Mouse (Mus musculus) cortical plate, adult 2 months (tissue): ENCODE measurements around the gene Ptprg.

Experiments
- CTCF ChIP-seq: fragments of 200-500 bp; IDR thresholded peaks from 2 replicates; pipeline ENCODE4 v1.5.1; 2011; ENCODE audit warnings: mild to moderate bottlenecking, control low read depth, low read length; ENCODE audit not compliant: insufficient read depth; ENCODE audit errors: extremely low read depth
- POLR2A ChIP-seq: fragments of 200-500 bp; IDR thresholded peaks from 2 replicates; pipeline ENCODE4 v1.6.1; 2011; ENCODE audit warnings: mild to moderate bottlenecking, low read length, control low read depth; ENCODE audit not compliant: insufficient read depth; ENCODE audit errors: extremely low read depth

DNA sequence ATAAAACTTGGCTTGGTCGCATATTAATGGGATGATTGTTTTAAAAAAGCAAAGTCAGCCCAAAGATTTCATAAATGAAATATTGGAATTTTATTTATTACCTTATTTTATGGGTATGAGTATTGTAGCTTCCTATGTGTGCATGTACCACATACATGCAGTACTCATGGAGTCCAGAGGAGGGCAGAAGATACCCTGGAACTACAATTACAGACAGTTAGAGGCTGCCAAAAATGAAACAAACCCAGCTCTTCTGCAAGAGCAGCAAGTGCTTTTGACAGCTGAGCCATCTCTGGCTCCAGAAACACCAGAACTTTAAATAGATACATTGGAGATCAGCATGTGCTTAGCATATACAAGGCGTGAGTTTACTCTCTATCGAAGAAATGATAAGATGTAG, 592.6 kb downstream of the Ptprg start:
- TF ChIP-seq CTCF (no peak), POLR2A (no peak)
